Mouse (Mus musculus) myocyte (in vitro differentiated cells): ENCODE measurements at regions not wholly inside any gene's neighbourhood (a gene's known extent, or its start where the extent isn't known, plus 50 kb on each side); places are given as distances from the start of the nearest gene placed in this dataset.

Experiments used
- H3K27me3 ChIP-seq: one replicate; pipeline ENCODE4 v1.6.1; 2011; ENCODE audit not compliant: control insufficient read depth, insufficient read depth, insufficient read length
- H3K36me3 ChIP-seq: one replicate; pipeline ENCODE4 v1.6.1; 2011; ENCODE audit not compliant: control insufficient read depth, insufficient read depth
- H3K4me2 ChIP-seq: one replicate; pipeline ENCODE4 v1.6.1; 2011; ENCODE audit warnings: low read depth, control low read depth
- H3K4me3 ChIP-seq: one replicate; pipeline ENCODE4 v1.5.1; 2011; ENCODE audit warnings: mild to moderate bottlenecking, control low read depth, moderate library complexity
- H3K79me2 ChIP-seq: one replicate; pipeline ENCODE4 v1.6.1; 2011; ENCODE audit not compliant: control insufficient read depth, insufficient read depth
- H3ac ChIP-seq: one replicate; pipeline ENCODE4 v1.6.1; 2011; ENCODE audit not compliant: control insufficient read depth, insufficient read length
- CEBPB ChIP-seq: IDR thresholded peaks from 2 replicates; pipeline ENCODE4 v1.6.1; 2011; ENCODE audit warnings: mild to moderate bottlenecking, moderate library complexity; ENCODE audit not compliant: poor library complexity, insufficient read depth, severe bottlenecking
- E2F4 ChIP-seq: IDR thresholded peaks from one replicate; pipeline ENCODE4 v1.6.1; 2011; ENCODE audit warnings: mild to moderate bottlenecking, control low read depth, moderate library complexity; ENCODE audit not compliant: insufficient read depth
- MAX ChIP-seq: IDR thresholded peaks from one replicate; pipeline ENCODE4 v1.6.1; 2011; ENCODE audit warnings: low read depth, mild to moderate bottlenecking, control low read depth
- MYOD1 ChIP-seq, 3 experiments: IDR thresholded peaks; one replicate each; pipeline ENCODE4 v1.6.1; 2011; ENCODE audit warnings: control low read depth in 2 of 3, low read depth in 2 of 3, mild to moderate bottlenecking in 2 of 3, moderate library complexity in 1 of 3; ENCODE audit not compliant: insufficient read length in 2 of 3, control insufficient read depth in 1 of 3
- MYOG ChIP-seq, 3 experiments: IDR thresholded peaks; one replicate each; pipeline ENCODE4 v1.6.1; 2011; ENCODE audit warnings: control low read depth in 2 of 3, low read depth in 2 of 3, mild to moderate bottlenecking in 2 of 3; ENCODE audit not compliant: insufficient read length in 2 of 3, control insufficient read depth in 1 of 3, insufficient read depth in 1 of 3
- POLR2A ChIP-seq: IDR thresholded peaks from one replicate; pipeline ENCODE4 v1.6.1; 2011; ENCODE audit warnings: low read depth, mild to moderate bottlenecking, control low read depth, moderate library complexity; ENCODE audit not compliant: insufficient read length
- POLR2AphosphoS2 ChIP-seq: IDR thresholded peaks from one replicate; pipeline ENCODE4 v1.6.1; 2011; ENCODE audit warnings: low read depth, control low read depth; ENCODE audit not compliant: insufficient read length
- REST ChIP-seq: IDR thresholded peaks from one replicate; pipeline ENCODE4 v1.6.1; 2011; ENCODE audit warnings: mild to moderate bottlenecking, control low read depth, moderate library complexity; ENCODE audit not compliant: insufficient read depth, insufficient read length
- SRF ChIP-seq: IDR thresholded peaks from one replicate; pipeline ENCODE4 v1.6.1; 2011; ENCODE audit warnings: low read depth; ENCODE audit not compliant: control insufficient read depth, insufficient read length
- TCF12 ChIP-seq: IDR thresholded peaks from one replicate; pipeline ENCODE4 v1.6.1; 2011; ENCODE audit warnings: mild to moderate bottlenecking, control low read depth; ENCODE audit not compliant: poor library complexity, insufficient read depth, severe bottlenecking
- TCF3 ChIP-seq: IDR thresholded peaks from one replicate; pipeline ENCODE4 v1.6.1; 2011; ENCODE audit warnings: low read depth, control low read depth; ENCODE audit not compliant: insufficient read length
- USF1 ChIP-seq: IDR thresholded peaks from one replicate; pipeline ENCODE4 v1.6.1; 2011; ENCODE audit warnings: low read depth, mild to moderate bottlenecking, control low read depth, moderate library complexity

GRCm38 (mm10) chr14:61949446-61949845, 342.2 kb downstream of the Kcnrg start:
- H3K36me3 ChIP-seq = no peaks in the 10 kb centered on the region
- no peaks in the 10 kb centered on the region for H3K27me3 ChIP-seq
- TF ChIP-seq MYOG (IDR thresholded peaks at IDR 0.05; ENCODE audit: control insufficient read depth in 1 of 3, insufficient read depth in 1 of 3, insufficient read length in 2 of 3, low read depth in 2 of 3) = no peak
- no peak for TF ChIP-seq MYOD1 (IDR thresholded peaks at IDR 0.05; ENCODE audit: control insufficient read depth in 1 of 3, insufficient read length in 2 of 3, low read depth in 2 of 3)
- TF ChIP-seq POLR2AphosphoS2 = no peak
- TF ChIP-seq REST = no peak
- no peak for TF ChIP-seq TCF3
- no peak for TF ChIP-seq SRF
- no peak for TF ChIP-seq MAX
- TF ChIP-seq USF1 = no peak
- TF ChIP-seq POLR2A = no peak
- H3K79me2 ChIP-seq = no peaks in the 10 kb centered on the region
- H3K4me2 ChIP-seq = no peak overlapping the region
- H3K4me3 ChIP-seq = no peak overlapping the region
- no peak overlapping the region for H3ac ChIP-seq

GRCm38 (mm10) chr14:61950004-61950403, 342.4 kb upstream of the Rnaseh2b start:
- Histone ChIP-seq H3K4me2 (no peak overlapping the region), H3K4me3 (no peak overlapping the region), H3ac (no peak overlapping the region), H3K27me3 (no peaks in the 10 kb centered on the region), H3K79me2 (no peaks in the 10 kb centered on the region), H3K36me3 (no peaks in the 10 kb centered on the region)
- TF ChIP-seq USF1 (no peak), POLR2AphosphoS2 (no peak), REST (no peak), TCF3 (no peak), MYOG (IDR thresholded peaks at IDR 0.05; ENCODE audit: control insufficient read depth in 1 of 3, insufficient read depth in 1 of 3, insufficient read length in 2 of 3, low read depth in 2 of 3) (no peak), TCF12 (no peak), E2F4 (no peak), MAX (no peak), SRF (no peak), MYOD1 (IDR thresholded peaks at IDR 0.05; ENCODE audit: control insufficient read depth in 1 of 3, insufficient read length in 2 of 3, low read depth in 2 of 3) (no peak), POLR2A (no peak), CEBPB (no peak)

- Histone ChIP-seq H3K27me3 (no peaks in the 10 kb centered on the region), H3ac (no peak overlapping the region), H3K36me3 (no peaks in the 10 kb centered on the region), H3K79me2 (no peaks in the 10 kb centered on the region), H3K4me3 (no peak overlapping the region), H3K4me2 (no peak overlapping the region)
- TF ChIP-seq TCF3 (no peak), MAX (no peak), POLR2AphosphoS2 (no peak), MYOG (IDR thresholded peaks at IDR 0.05; ENCODE audit: control insufficient read depth in 1 of 3, insufficient read depth in 1 of 3, insufficient read length in 2 of 3, low read depth in 2 of 3) (no peak), CEBPB (no peak), USF1 (no peak), REST (no peak), SRF (no peak), E2F4 (no peak), POLR2A (no peak), MYOD1 (IDR thresholded peaks at IDR 0.05; ENCODE audit: control insufficient read depth in 1 of 3, insufficient read length in 2 of 3, low read depth in 2 of 3) (no peak), TCF12 (no peak)
Observed at GRCm38 (mm10) chr14:61953029-61953428, 339.4 kb upstream of the Rnaseh2b start.

- Histone ChIP-seq H3K36me3 (no peaks in the 10 kb centered on the region), H3ac (no peak overlapping the region), H3K79me2 (no peaks in the 10 kb centered on the region), H3K4me2 (no peak overlapping the region), H3K4me3 (no peak overlapping the region), H3K27me3 (no peaks in the 10 kb centered on the region)
- TF ChIP-seq MAX = no peak
- TF ChIP-seq POLR2A = no peak
- TF ChIP-seq MYOG (IDR thresholded peaks at IDR 0.05; ENCODE audit: control insufficient read depth in 1 of 3, insufficient read depth in 1 of 3, insufficient read length in 2 of 3, low read depth in 2 of 3) = no peak
- TF ChIP-seq SRF = no peak
- no peak for TF ChIP-seq MYOD1 (IDR thresholded peaks at IDR 0.05; ENCODE audit: control insufficient read depth in 1 of 3, insufficient read length in 2 of 3, low read depth in 2 of 3)
- TF ChIP-seq USF1 = no peak
- no peak for TF ChIP-seq POLR2AphosphoS2
- no peak for TF ChIP-seq REST
- no peak for TF ChIP-seq TCF12
- TF ChIP-seq CEBPB = no peak
- TF ChIP-seq E2F4 = no peak
Observed at GRCm38 (mm10) chr14:61955416-61955815, 337.0 kb upstream of the Rnaseh2b start.
